Mouse (Mus musculus): Measurements from ENCODE around the gene Evl. TPM values are rescaled to one million over a fixed set of nuclear protein-coding genes. Genes with fewer than 3 reads are reported as not detected.

The Evl gene
- polyA plus RNA-seq, 1 experiment = 459 TPM

- TF ChIP-seq CTCF (IDR thresholded peaks at IDR 0.05; ENCODE audit: borderline replicate concordance, extremely low read depth, insufficient read depth, insufficient read length) = no peak
- no peak for TF ChIP-seq POLR2A (IDR thresholded peaks at IDR 0.05; ENCODE audit: borderline replicate concordance, extremely low read depth, insufficient read depth, insufficient read length, poor library complexity, severe bottlenecking)
- no peak for DNase-seq (ENCODE audit: low read depth)
These were observed 167.9 kb downstream of the Evl start for GRCm38 (mm10) chr12:108722464-108722863.

GRCm38 (mm10) chr12:108723841-108724240 is 169.3 kb downstream of the Evl start:
- no peak for DNase-seq (ENCODE audit: low read depth)
- TF ChIP-seq CTCF (IDR thresholded peaks at IDR 0.05; ENCODE audit: borderline replicate concordance, extremely low read depth, insufficient read depth, insufficient read length) (no peak), POLR2A (IDR thresholded peaks at IDR 0.05; ENCODE audit: borderline replicate concordance, extremely low read depth, insufficient read depth, insufficient read length, poor library complexity, severe bottlenecking) (no peak)

DNA sequence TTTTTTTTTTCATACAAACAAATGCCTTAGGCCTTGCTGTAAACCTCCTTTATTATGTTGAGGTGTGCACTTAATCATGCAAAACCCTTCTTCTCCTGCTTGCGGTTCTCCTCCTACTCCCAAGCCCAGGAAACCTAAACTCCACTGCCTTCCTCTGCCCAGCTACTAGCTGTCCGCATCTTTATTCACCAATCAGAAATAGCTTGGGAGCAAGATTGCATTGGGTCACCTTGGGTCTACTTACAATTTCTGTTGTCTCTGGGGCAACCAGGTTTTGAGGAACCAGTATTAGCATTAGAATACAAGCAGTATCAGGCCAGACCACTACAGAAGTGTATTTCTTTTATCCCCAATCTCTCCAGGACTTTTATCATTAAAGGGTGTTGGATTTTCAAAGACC is 179.9 kb downstream of the Evl start:
- no peak for DNase-seq (ENCODE audit: low read depth)
- no peak for TF ChIP-seq POLR2A (IDR thresholded peaks at IDR 0.05; ENCODE audit: borderline replicate concordance, extremely low read depth, insufficient read depth, insufficient read length, poor library complexity, severe bottlenecking)

- DNase-seq (ENCODE audit: low read depth) = no peak
- TF ChIP-seq CTCF (IDR thresholded peaks at IDR 0.05; ENCODE audit: borderline replicate concordance, extremely low read depth, insufficient read depth, insufficient read length) (no peak), POLR2A (IDR thresholded peaks at IDR 0.05; ENCODE audit: borderline replicate concordance, extremely low read depth, insufficient read depth, insufficient read length, poor library complexity, severe bottlenecking) (no peak)
These were observed 183.3 kb downstream of the Evl start for GRCm38 (mm10) chr12:108737838-108738237.

Other genes starting within 250 kb of the Evl start
- 3.9 and 4.3 TPM in 2 replicates for gene Hhipl1, start 248.4 kb upstream of the Evl start, polyA plus RNA-seq (2012; rRNA removed)
- 31.0 and 52.6 TPM in 2 replicates for gene Cyp46a1, start 220.3 kb upstream of the Evl start, polyA plus RNA-seq (2012; rRNA removed)
- gene Eml1, start 183.8 kb upstream of the Evl start, polyA plus RNA-seq (2012; rRNA removed) = 40.9 and 45.6 TPM in 2 replicates
- 0.05 TPM in 1 of 2 replicates, not detected in the other for gene Degs2, start 147.6 kb downstream of the Evl start, polyA plus RNA-seq (2012; rRNA removed)
- 26.5 and 33.6 TPM in 2 replicates for gene Yy1, start 238.3 kb downstream of the Evl start, polyA plus RNA-seq (2012; rRNA removed)